In genomic region chr12:80108896-80109668, GRCm38 (mm10) we compare ENCODE assay signal across 8 mouse cellular contexts. TPM values are rescaled to one million over a fixed set of nuclear protein-coding genes. Genes with fewer than 3 reads are reported as not detected.
DNase-seq lines count a peak whose midpoint lies in the region; ATAC-seq and TF ChIP-seq lines count a peak whose summit lies in the region.
"Not testable (repeated sequence)": the region's sequence is repeated elsewhere in the genome, so short reads cannot be mapped to it uniquely, and the experiment has no call there.

No protein-coding gene starts in this region.

- not testable (repeated sequence) for H3K27me3 ChIP-seq in ES-Bruce4 (ENCODE audit: control insufficient read depth, insufficient read depth, low read length, poor library complexity, severe bottlenecking); cerebellum, adult 2 months (ENCODE audit: control insufficient read depth, insufficient read depth, low read length); hindbrain, embryonic 11.5 days (ENCODE audit: control insufficient read depth, insufficient read depth, low read length); lung, postnatal 0 days (replicated peaks; ENCODE audit: insufficient read depth, low read length); thymus, adult 2 months (ENCODE audit: control insufficient read depth, insufficient read depth, low read length)

- peak overlapping the region; percentile 91 for H3K4me2 ChIP-seq in hindbrain, embryonic 11.5 days (replicated peaks; ENCODE audit: low read depth, low read length)
- H3K4me2 ChIP-seq in lung, postnatal 0 days (replicated peaks; ENCODE audit: low read depth, low read length): peak overlapping the region; percentile 80

- H3K4me1 ChIP-seq in ES-Bruce4 (ENCODE audit: control insufficient read depth, insufficient read depth, low read length); cerebellum, adult 2 months (ENCODE audit: control insufficient read depth, insufficient read depth, low read length); hindbrain, embryonic 11.5 days (replicated peaks; ENCODE audit: control insufficient read depth, insufficient read depth, low read length); lung, postnatal 0 days (ENCODE audit: insufficient read depth, low read depth, low read length): not testable (repeated sequence)
- peaks cover 14% of the 10 kb centered on the region for H3K4me1 ChIP-seq in olfactory bulb, adult 2 months (ENCODE audit: control insufficient read depth, insufficient read depth, low read length)
- peaks cover 24% of the 10 kb centered on the region for H3K4me1 ChIP-seq in thymus, adult 2 months (replicated peaks; ENCODE audit: control insufficient read depth, insufficient read depth, low read length)

- not testable (repeated sequence) for TF ChIP-seq POLR2A in ES-Bruce4 (IDR thresholded peaks at IDR 0.05; ENCODE audit: insufficient read depth, low read length); cerebellum, adult 2 months (IDR thresholded peaks at IDR 0.05; ENCODE audit: borderline replicate concordance, insufficient read depth, low read length); olfactory bulb, adult 2 months (IDR thresholded peaks at IDR 0.05; ENCODE audit: insufficient read depth, low read depth, low read length); thymus, adult 2 months (IDR thresholded peaks at IDR 0.05; ENCODE audit: control insufficient read depth, extremely low read depth, insufficient read depth, low read length, poor library complexity)

- not testable (repeated sequence) for H3K36me3 ChIP-seq in ES-Bruce4 (ENCODE audit: control insufficient read depth, insufficient read depth, low read length, poor library complexity, severe bottlenecking); hindbrain, embryonic 11.5 days (ENCODE audit: control insufficient read depth, insufficient read depth, low read length); lung, postnatal 0 days (ENCODE audit: insufficient read depth, low read length)
- H3K36me3 ChIP-seq in thymus, adult 2 months (ENCODE audit: control insufficient read depth, insufficient read depth, low read length): peaks cover 33% of the 10 kb centered on the region

- WGBS in cerebellum, adult 2 months: 3% methylated on average over 11 of the region's 11 CpGs
- WGBS in hindbrain, embryonic 11.5 days: 10% methylated on average over 11 of the region's 11 CpGs
- WGBS in lung, postnatal 0 days: 2% methylated on average over 11 of the region's 11 CpGs
- WGBS in olfactory bulb, adult 2 months: 4% methylated on average over 11 of the region's 11 CpGs
- 17% methylated on average over 11 of the region's 11 CpGs for WGBS in thymus, adult 2 months

- peak; percentile 62 to 65 for DNase-seq in cerebellum, adult 2 months
- DNase-seq in hindbrain, embryonic 11.5 days (ENCODE audit: low spot score): peak; percentile 90
- DNase-seq in layer of hippocampus, postnatal 14 days (ENCODE audit: low spot score in 2 of 2): peak; percentile 70 to 80
- peak; percentile 92 for DNase-seq in lung, postnatal 0 days (ENCODE audit: low spot score)
- DNase-seq in thymus, adult 2 months: peak; percentile 86

- not testable (repeated sequence) for TF ChIP-seq EP300 in ES-Bruce4 (IDR thresholded peaks at IDR 0.05; ENCODE audit: insufficient read depth, low read depth, low read length); lung, postnatal 0 days (IDR thresholded peaks at IDR 0.05)

- not testable (repeated sequence) for H3K9me3 ChIP-seq in ES-Bruce4 (replicated peaks; ENCODE audit: control insufficient read depth, insufficient read depth, low read length, poor library complexity, severe bottlenecking); hindbrain, embryonic 11.5 days (ENCODE audit: control insufficient read depth, low read length); lung, postnatal 0 days (ENCODE audit: low read length)

- H3K27ac ChIP-seq in ES-Bruce4 (ENCODE audit: insufficient read depth, low read length); cerebellum, adult 2 months (ENCODE audit: insufficient read depth, low read length); olfactory bulb, adult 2 months (ENCODE audit: insufficient read depth, low read depth, low read length); thymus, adult 2 months (ENCODE audit: control insufficient read depth, insufficient read depth, low read length): not testable (repeated sequence)
- H3K27ac ChIP-seq in hindbrain, embryonic 11.5 days (ENCODE audit: low read depth, low read length): peak overlapping the region; percentile 75
- H3K27ac ChIP-seq in lung, postnatal 0 days (ENCODE audit: low read length): peak overlapping the region; percentile 100

- ATAC-seq in frontal cortex, adult (ENCODE audit: low TSS enrichment): 0 out of 2 replicates have a peak, but pooled peaks have one; percentile 53
- peak; percentile 9; the same call in 1 of the 2 replicates for ATAC-seq in hindbrain, embryonic 11.5 days (ENCODE audit: low FRiP score)
- ATAC-seq in lung, postnatal 0 days: peak; percentile 11

- H3K9ac ChIP-seq in ES-Bruce4 (ENCODE audit: low read depth, poor library complexity, severe bottlenecking): not testable (repeated sequence)
- peak overlapping the region; percentile 95 for H3K9ac ChIP-seq in hindbrain, embryonic 11.5 days (ENCODE audit: low read depth, low read length)
- peak overlapping the region; percentile 68; the same call in 1 of the 2 replicates for H3K9ac ChIP-seq in lung, postnatal 0 days (replicated peaks; ENCODE audit: low read depth)

- peak overlapping the region; percentile 26; the same call in 1 of the 2 replicates for H3K4me3 ChIP-seq in ES-Bruce4 (ENCODE audit: low read depth, low read length)
- H3K4me3 ChIP-seq in cerebellum, adult 2 months (replicated peaks; ENCODE audit: insufficient read depth, low read depth, low read length): not testable (repeated sequence)
- H3K4me3 ChIP-seq in hindbrain, embryonic 11.5 days (ENCODE audit: low read depth, low read length): peak overlapping the region; percentile 78
- peak overlapping the region; percentile 81 for H3K4me3 ChIP-seq in lung, postnatal 0 days (ENCODE audit: low read depth, low read length)
- H3K4me3 ChIP-seq in olfactory bulb, adult 2 months (ENCODE audit: insufficient read depth, low read depth, low read length): peak overlapping the region; percentile 45; the same call in 1 of the 2 replicates
- peak overlapping the region; percentile 41; the same call in 1 of the 2 replicates for H3K4me3 ChIP-seq in thymus, adult 2 months (ENCODE audit: control insufficient read depth, insufficient read depth, low read length)

- TF ChIP-seq CTCF in ES-Bruce4 (IDR thresholded peaks at IDR 0.05; ENCODE audit: low read depth, low read length): peak; percentile 64
- peak; percentile 67 for TF ChIP-seq CTCF in cerebellum, adult 2 months (IDR thresholded peaks at IDR 0.05; ENCODE audit: borderline replicate concordance, insufficient read depth, low read depth, low read length)
- TF ChIP-seq CTCF in lung, postnatal 0 days (IDR thresholded peaks at IDR 0.05): peak; percentile 88
- peak; percentile 46; the same call in 1 of the 2 replicates for TF ChIP-seq CTCF in olfactory bulb, adult 2 months (IDR thresholded peaks at IDR 0.05; ENCODE audit: insufficient read depth, low read depth, low read length)
- TF ChIP-seq CTCF in thymus, adult 2 months (IDR thresholded peaks at IDR 0.05; ENCODE audit: borderline replicate concordance, control insufficient read depth, extremely low read depth, insufficient read depth, low read length, poor library complexity): peak; percentile 79; the same call in 1 of the 2 replicates

RNA-seq across cellular contexts. Expression of gene Zfp36l1, which starts 3.7 kb away (rescaled TPM):
- 71.6 and 75.7 TPM in 2 replicates for polyA plus RNA-seq in ES-Bruce4 (2011; ENCODE audit: insufficient read depth, insufficient read length, low read depth, missing spikeins)
- polyA plus RNA-seq in cerebellum, adult 2 months (2012; rRNA removed): 20.4 and 23.2 TPM in 2 replicates
- 112 and 127 TPM in 2 replicates for polyA plus RNA-seq in hindbrain, embryonic 11.5 days (2014; fragmentation: Nextera tagmentation; extraction: Ambion mirVana)
- 10 to 100 TPM; 48.3 to 50.3 TPM for total RNA-seq in layer of hippocampus, postnatal 14 days (2021)
- polyA plus RNA-seq in lung, postnatal 0 days (2015; fragmentation: Nextera tagmentation; extraction: Ambion mirVana): 123 and 145 TPM in 2 replicates
- polyA plus RNA-seq in olfactory bulb, adult 2 months (2012; ENCODE audit: insufficient read depth, insufficient read length, low replicate concordance, missing spikeins): not detected in 2 replicates
- 253 and 297 TPM in 2 replicates for polyA plus RNA-seq in thymus, adult 2 months (2012; rRNA removed)
